Mouse (Mus musculus) heart, embryonic 16.5 days (tissue): Measurements from ENCODE around the gene Sec24c. TPM values are rescaled to one million over a fixed set of nuclear protein-coding genes. Genes with fewer than 3 reads are reported as not detected.
"Not testable (repeated sequence)": the region's sequence is repeated elsewhere in the genome, so short reads cannot be mapped to it uniquely, and the experiment has no call there.

ENCODE experiments used
- ATAC-seq: fragments of 200-750 bp; cut with Nextera tagmentation; replicated peaks from 2 replicates; pipeline ENCODE4 v1.8.0; 2017; ENCODE audit warnings: moderate number of reproducible peaks; ENCODE audit not compliant: insufficient read depth, low FRiP score; ENCODE audit errors: extremely low read depth
- H3K27ac ChIP-seq: fragments of 300-500 bp; sonication (generic); 2 replicates; pipeline ENCODE4 v1.5.1; 2014; ENCODE audit warnings: mild to moderate bottlenecking, low read length, control low read depth, moderate library complexity
- H3K27me3 ChIP-seq: fragments of 300-500 bp; sonication (generic); 2 replicates; pipeline ENCODE4 v1.6.1; 2014; ENCODE audit warnings: low read length, mixed read lengths; ENCODE audit not compliant: control insufficient read depth, insufficient read depth
- H3K36me3 ChIP-seq: fragments of 300-500 bp; sonication (generic); 2 replicates; pipeline ENCODE4 v1.6.1; 2014; ENCODE audit not compliant: control insufficient read depth, insufficient read depth
- H3K4me1 ChIP-seq: fragments of 300-500 bp; sonication (generic); 2 replicates; pipeline ENCODE4 v1.6.1; 2014; ENCODE audit warnings: low read length, mixed read lengths; ENCODE audit not compliant: control insufficient read depth, insufficient read depth
- H3K4me2 ChIP-seq: fragments of 300-500 bp; sonication (generic); 2 replicates; pipeline ENCODE4 v1.6.1; 2014; ENCODE audit warnings: low read depth, mild to moderate bottlenecking, control low read depth, low read length
- H3K4me3 ChIP-seq: fragments of 300-500 bp; sonication (generic); 2 replicates; pipeline ENCODE4 v1.5.1; 2014; ENCODE audit warnings: mild to moderate bottlenecking, control low read depth, low read length
- H3K9ac ChIP-seq: fragments of 300-500 bp; sonication (generic); 2 replicates; pipeline ENCODE4 v1.6.1; 2014; ENCODE audit warnings: low read length, control low read depth
- H3K9me3 ChIP-seq: fragments of 300-500 bp; sonication (generic); replicated peaks from 2 replicates; pipeline ENCODE4 v1.6.1; 2016; ENCODE audit warnings: low read length; ENCODE audit not compliant: control insufficient read depth
- WGBS: fragments of 180-500 bp; shearing (Covaris S2); extraction: QIAGEN DNeasy Blood & Tissue Kit; methylation state at CpG from one replicate; pipeline ENCODE4 v1.1.7; 2014; 5-methylcytosine and 5-hydroxymethylcytosine counted together
- polyA plus RNA-seq: library from polyadenylated mRNA; unstranded; fragments of >200 nt; fragmentation: Nextera tagmentation; extraction: Ambion mirVana; gene quantifications from 2 replicates; pipeline ENCODE4 v1.2.1, GENCODE M21; 2015

Gene Sec24c
- 73.2 and 76.2 TPM in 2 replicates for polyA plus RNA-seq

GRCm38 (mm10) chr14:20674064-20674833 lies at the start of gene Sec24c:
Gene Sec24c (plus strand): TSS chr14:20674308.
- Histone ChIP-seq H3K4me3 (peak within 1 kb of the TSS; percentile 82), H3K36me3 (peaks cover 25% of the 10 kb centered on the region), H3K9me3 (no peaks in the 10 kb centered on the region; the same call in 1 of the 2 replicates), H3K27me3 (no peaks in the 10 kb centered on the region), H3K27ac (peak within 1 kb of the TSS; percentile 95), H3K4me2 (peak within 1 kb of the TSS; percentile 91), H3K4me1 (peaks cover 16% of the 10 kb centered on the region), H3K9ac (peak within 1 kb of the TSS; percentile 88)
- 0% methylated on average over 43 of the region's 43 CpGs for WGBS
- ATAC-seq = peak; percentile 96

GRCm38 (mm10) chr14:20626447-20626846 lies 47.7 kb upstream of the Sec24c start:
- Histone ChIP-seq H3K36me3 (no peaks in the 10 kb centered on the region), H3K4me3 (no peak overlapping the region), H3K27me3 (no peaks in the 10 kb centered on the region), H3K9ac (no peak overlapping the region), H3K4me1 (no peaks in the 10 kb centered on the region; the same call in 1 of the 2 replicates), H3K4me2 (no peak overlapping the region), H3K27ac (no peak overlapping the region), H3K9me3 (no peaks in the 10 kb centered on the region)
- 78% methylated on average over 2 of the region's 2 CpGs for WGBS
- ATAC-seq = no peak

DNA sequence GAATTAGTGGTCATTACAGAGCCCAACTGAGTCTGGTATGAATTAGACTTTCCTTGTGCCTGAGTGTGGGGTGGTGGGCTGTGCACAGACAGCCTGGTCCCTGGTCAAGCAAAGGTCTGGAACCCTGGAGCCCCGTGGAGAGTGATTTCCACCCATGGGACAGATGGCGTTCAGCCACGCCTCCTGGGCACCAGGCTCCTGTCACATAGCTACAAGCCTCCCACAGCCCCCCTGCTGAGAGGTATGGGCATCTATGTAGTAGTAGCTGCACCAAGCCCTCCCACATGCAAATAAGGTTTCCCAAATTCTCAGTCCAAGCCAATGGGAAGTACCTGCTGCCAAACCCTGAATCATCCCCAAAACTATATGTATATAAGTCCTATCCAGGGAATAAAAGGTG lies 47.1 kb upstream of the Sec24c start:
- H3K4me3 ChIP-seq = no peak overlapping the region
- ATAC-seq = no peak
- H3K9me3 ChIP-seq = no peaks in the 10 kb centered on the region
- no peaks in the 10 kb centered on the region; the same call in 1 of the 2 replicates for H3K4me1 ChIP-seq
- H3K9ac ChIP-seq = no peak overlapping the region
- 55% methylated on average over 3 of the region's 3 CpGs for WGBS
- no peak overlapping the region for H3K27ac ChIP-seq
- no peak overlapping the region for H3K4me2 ChIP-seq
- H3K36me3 ChIP-seq = no peaks in the 10 kb centered on the region
- H3K27me3 ChIP-seq = no peaks in the 10 kb centered on the region

DNA sequence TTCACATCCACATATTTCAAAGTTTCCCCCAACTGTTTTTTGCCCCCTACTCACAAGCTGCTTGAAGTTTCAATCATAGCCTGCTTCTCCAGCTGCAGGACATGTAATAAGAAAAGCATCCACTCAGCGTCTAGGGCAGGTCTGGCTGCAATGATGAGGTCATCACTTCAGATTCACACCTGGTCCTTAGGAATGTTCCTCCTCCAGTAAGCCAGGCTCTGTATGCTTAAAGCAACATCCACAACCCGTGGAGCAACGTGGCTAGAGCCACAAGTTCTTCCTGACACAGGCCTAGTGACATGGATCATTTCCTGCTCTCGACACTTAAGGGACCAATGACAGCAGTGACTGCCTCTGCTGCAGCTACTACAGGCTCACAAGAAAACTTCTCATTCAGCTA lies 42.9 kb upstream of the Sec24c start:
- no peaks in the 10 kb centered on the region for H3K27me3 ChIP-seq
- no peaks in the 10 kb centered on the region; the same call in 1 of the 2 replicates for H3K4me1 ChIP-seq
- H3K27ac ChIP-seq = no peak overlapping the region
- H3K9me3 ChIP-seq = no peaks in the 10 kb centered on the region
- no peak overlapping the region for H3K9ac ChIP-seq
- ATAC-seq = no peak
- no peaks in the 10 kb centered on the region for H3K36me3 ChIP-seq
- 18% methylated on average over 4 of the region's 4 CpGs for WGBS
- no peak overlapping the region for H3K4me3 ChIP-seq
- no peak overlapping the region for H3K4me2 ChIP-seq

- H3K27ac ChIP-seq = no peak overlapping the region
- H3K27me3 ChIP-seq = no peaks in the 10 kb centered on the region
- ATAC-seq = no peak
- H3K9ac ChIP-seq = no peak overlapping the region
- peaks cover 4% of the 10 kb centered on the region for H3K4me1 ChIP-seq
- H3K9me3 ChIP-seq = no peaks in the 10 kb centered on the region
- no peaks in the 10 kb centered on the region for H3K36me3 ChIP-seq
- no peak overlapping the region for H3K4me2 ChIP-seq
- WGBS = 92% methylated on average over 2 of the region's 2 CpGs
- H3K4me3 ChIP-seq = no peak overlapping the region
These were observed 38.6 kb upstream of the Sec24c start for GRCm38 (mm10) chr14:20635546-20635945.

GRCm38 (mm10) chr14:20636968-20637367 lies 37.1 kb upstream of the Sec24c start:
- H3K9me3 ChIP-seq, ATAC-seq, H3K4me3 ChIP-seq, H3K9ac ChIP-seq, H3K36me3 ChIP-seq, H3K27me3 ChIP-seq, H3K4me1 ChIP-seq, H3K4me2 ChIP-seq, H3K27ac ChIP-seq: not testable (repeated sequence)
- WGBS = 86% methylated on average over 3 of the region's 3 CpGs

- WGBS = 74% methylated on average over 2 of the region's 2 CpGs
- Histone ChIP-seq H3K27ac (no peak overlapping the region), H3K27me3 (no peaks in the 10 kb centered on the region), H3K36me3 (no peaks in the 10 kb centered on the region), H3K9ac (no peak overlapping the region), H3K4me1 (peaks cover 11% of the 10 kb centered on the region), H3K4me3 (no peak overlapping the region), H3K9me3 (no peaks in the 10 kb centered on the region), H3K4me2 (no peak overlapping the region)
- no peak for ATAC-seq
These were observed 36.1 kb upstream of the Sec24c start for GRCm38 (mm10) chr14:20637818-20638574.

- no peaks in the 10 kb centered on the region for H3K27me3 ChIP-seq
- ATAC-seq = no peak
- no peaks in the 10 kb centered on the region for H3K9me3 ChIP-seq
- WGBS = 92% methylated on average over 6 of the region's 6 CpGs
- no peak overlapping the region for H3K9ac ChIP-seq
- H3K27ac ChIP-seq = no peak overlapping the region
- H3K4me3 ChIP-seq = no peak overlapping the region
- peaks cover 11% of the 10 kb centered on the region for H3K4me1 ChIP-seq
- H3K36me3 ChIP-seq = no peaks in the 10 kb centered on the region
- H3K4me2 ChIP-seq = no peak overlapping the region
These were observed 35.4 kb upstream of the Sec24c start for GRCm38 (mm10) chr14:20638702-20639101.
